Mouse (Mus musculus) stomach, postnatal 0 days (tissue): Measurements from ENCODE around the gene Slit3.

Experiments
- CTCF ChIP-seq: IDR thresholded peaks from 2 replicates; pipeline ENCODE4 v1.5.1; 2016; ENCODE audit warnings: antibody characterized with exemption, low read depth, mild to moderate bottlenecking, moderate library complexity
- EP300 ChIP-seq: optimal IDR thresholded peaks from 2 replicates; pipeline ENCODE3; 2016; ENCODE audit warnings: antibody characterized with exemption

- TF ChIP-seq EP300 (no peak), CTCF (no peak)
Observed at GRCm38 (mm10) chr11:35331476-35331875, 210.5 kb downstream of the Slit3 start.
